Mouse (Mus musculus) midbrain, postnatal 0 days (tissue): ENCODE measurements at regions not wholly inside any gene's neighbourhood (a gene's known extent, or its start where the extent isn't known, plus 50 kb on each side); places are given as distances from the start of the nearest gene placed in this dataset.
"Not testable (repeated sequence)": the region's sequence is repeated elsewhere in the genome, so short reads cannot be mapped to it uniquely, and the experiment has no call there.

ENCODE experiments used
- ATAC-seq: fragments of 200-750 bp; cut with Nextera tagmentation; 2 replicates; pipeline ENCODE4 v1.8.0; 2017; ENCODE audit warnings: moderate number of reproducible peaks, mild to moderate bottlenecking, moderate TSS enrichment, moderate library complexity; ENCODE audit not compliant: low FRiP score
- DNase-seq: peaks from one replicate; pipeline ENCODE4 v3.0.0-alpha.2; 2015; ENCODE audit warnings: low spot score
- H3K27ac ChIP-seq: fragments of 300-500 bp; sonication (generic); 2 replicates; pipeline ENCODE4 v1.5.1; 2014; ENCODE audit warnings: low read depth, mild to moderate bottlenecking, low read length, mixed read lengths
- H3K27me3 ChIP-seq: fragments of 300-500 bp; sonication (generic); 2 replicates; pipeline ENCODE4 v1.6.1; 2014; ENCODE audit warnings: low read length, control low read depth, mixed read lengths; ENCODE audit not compliant: insufficient read depth
- H3K36me3 ChIP-seq: fragments of 300-500 bp; sonication (generic); 2 replicates; pipeline ENCODE4 v1.6.1; 2014; ENCODE audit warnings: low read length, control low read depth, mixed read lengths; ENCODE audit not compliant: insufficient read depth
- H3K4me1 ChIP-seq: fragments of 300-500 bp; sonication (generic); 2 replicates; pipeline ENCODE4 v1.6.1; 2014; ENCODE audit warnings: mild to moderate bottlenecking, control low read depth, antibody characterized with exemption, low read length, mixed read lengths; ENCODE audit not compliant: insufficient read depth
- H3K4me2 ChIP-seq: fragments of 300-500 bp; sonication (generic); 2 replicates; pipeline ENCODE4 v1.6.1; 2014; ENCODE audit warnings: low read depth, mild to moderate bottlenecking, low read length, mixed read lengths; ENCODE audit not compliant: poor library complexity, severe bottlenecking
- H3K4me3 ChIP-seq: fragments of 300-500 bp; sonication (generic); 2 replicates; pipeline ENCODE4 v1.5.1; 2014; ENCODE audit warnings: low read depth, mild to moderate bottlenecking, low read length, moderate library complexity
- H3K9ac ChIP-seq: fragments of 300-500 bp; sonication (generic); replicated peaks from 2 replicates; pipeline ENCODE4 v1.6.1; 2014; ENCODE audit warnings: mild to moderate bottlenecking, low read length, moderate library complexity, mixed read lengths; ENCODE audit not compliant: poor library complexity, severe bottlenecking
- H3K9me3 ChIP-seq: fragments of 300-500 bp; sonication (generic); 2 replicates; pipeline ENCODE4 v1.6.1; 2016; ENCODE audit warnings: low read length, control low read depth
- CTCF ChIP-seq: IDR thresholded peaks from 2 replicates; pipeline ENCODE4 v1.5.1; 2016; ENCODE audit warnings: antibody characterized with exemption, mild to moderate bottlenecking
- WGBS: fragments of 180-500 bp; shearing (Covaris S2); extraction: QIAGEN DNeasy Blood & Tissue Kit; methylation state at CpG from one replicate; pipeline ENCODE4 v1.1.7; 2014; 5-methylcytosine and 5-hydroxymethylcytosine counted together

DNA sequence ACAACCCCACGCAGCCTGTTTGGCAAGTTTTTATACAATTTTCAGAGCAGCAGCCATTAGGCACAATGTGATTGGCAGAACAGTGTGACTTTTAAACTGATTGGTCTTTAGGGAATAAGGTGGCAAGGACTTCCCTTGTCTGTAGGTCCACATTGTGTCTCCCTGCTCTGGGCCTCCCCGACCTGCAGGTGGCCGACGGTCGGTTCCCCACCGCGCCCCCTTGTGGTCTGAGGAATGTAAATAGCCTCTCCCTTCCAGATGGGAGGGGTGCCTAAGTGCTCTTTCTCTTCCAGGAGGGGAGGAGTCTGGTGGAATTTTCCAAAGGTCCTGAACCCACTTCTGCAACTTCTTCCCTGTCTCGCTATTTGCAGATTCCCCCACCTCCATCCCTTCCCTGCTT lies 52.5 kb upstream of the Prr5 start:
- H3K27me3 ChIP-seq: not testable (repeated sequence)

DNA sequence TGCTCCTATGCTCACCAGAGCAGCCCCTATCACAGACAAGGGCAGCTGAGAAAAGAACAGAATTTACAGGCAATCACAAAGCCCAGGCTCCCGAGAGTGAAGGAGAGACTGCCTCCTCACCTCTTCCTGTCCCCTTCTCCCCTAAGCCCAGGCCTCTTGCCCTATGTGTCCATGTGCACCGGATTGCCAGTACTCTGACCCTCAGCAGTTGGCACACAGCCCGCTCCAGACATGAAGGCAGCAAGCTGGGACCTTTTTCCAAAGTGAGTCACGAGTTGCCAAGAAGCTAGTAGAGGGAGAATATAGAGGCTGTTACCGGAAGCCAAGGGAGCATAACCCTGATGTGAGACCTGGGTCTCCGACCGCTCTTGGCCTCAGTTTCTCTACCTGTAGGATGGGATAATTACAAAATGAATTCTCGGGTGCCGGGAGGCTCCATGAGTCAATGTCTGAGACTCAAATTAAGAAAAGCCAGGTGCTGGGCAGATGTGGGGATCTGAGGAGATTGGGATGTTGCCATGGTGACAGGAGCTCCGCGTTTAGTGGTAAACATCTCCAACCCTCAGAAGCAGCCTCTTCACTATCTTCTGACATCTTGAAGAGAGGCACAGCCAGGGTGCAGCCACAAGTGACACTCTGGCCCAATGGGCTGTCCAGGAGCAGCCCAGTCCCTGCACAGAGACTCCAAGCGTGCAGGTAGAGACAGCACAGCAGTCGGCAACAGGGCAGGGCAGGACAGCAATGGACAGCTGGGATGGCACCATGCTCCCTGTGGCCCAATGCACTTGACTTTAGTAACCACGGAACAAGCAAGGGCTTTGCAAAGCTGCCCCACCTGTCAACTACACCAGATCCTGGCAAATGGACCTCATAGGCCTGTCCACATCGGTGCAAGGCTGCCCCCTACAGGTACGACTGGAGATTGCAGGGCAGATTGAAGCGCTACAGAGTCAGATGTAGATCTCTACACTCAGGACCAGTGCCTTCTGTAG lies 55.6 kb upstream of the Prr5 start:
- TF ChIP-seq CTCF: peak; percentile 99
- Histone ChIP-seq H3K4me3 (no peak overlapping the region), H3K4me1 (peaks cover 4% of the 10 kb centered on the region), H3K27me3 (no peaks in the 10 kb centered on the region), H3K9ac (no peak overlapping the region), H3K9me3 (no peaks in the 10 kb centered on the region), H3K36me3 (no peaks in the 10 kb centered on the region), H3K27ac (no peak overlapping the region), H3K4me2 (no peak overlapping the region)
- ATAC-seq: peak; percentile 57
- peak; percentile 93 for DNase-seq
- WGBS: 48% methylated on average over 17 of the region's 17 CpGs

More for the DNA sequence above, 52.5 kb upstream of the Prr5 start:
- not testable (repeated sequence) for H3K4me1 ChIP-seq, H3K9ac ChIP-seq, H3K36me3 ChIP-seq, H3K4me2 ChIP-seq, H3K4me3 ChIP-seq, ATAC-seq, H3K27ac ChIP-seq, H3K9me3 ChIP-seq
- peak; percentile 80 for TF ChIP-seq CTCF
- DNase-seq: peak; percentile 62
- 11% methylated on average over 8 of the region's 8 CpGs for WGBS

DNA sequence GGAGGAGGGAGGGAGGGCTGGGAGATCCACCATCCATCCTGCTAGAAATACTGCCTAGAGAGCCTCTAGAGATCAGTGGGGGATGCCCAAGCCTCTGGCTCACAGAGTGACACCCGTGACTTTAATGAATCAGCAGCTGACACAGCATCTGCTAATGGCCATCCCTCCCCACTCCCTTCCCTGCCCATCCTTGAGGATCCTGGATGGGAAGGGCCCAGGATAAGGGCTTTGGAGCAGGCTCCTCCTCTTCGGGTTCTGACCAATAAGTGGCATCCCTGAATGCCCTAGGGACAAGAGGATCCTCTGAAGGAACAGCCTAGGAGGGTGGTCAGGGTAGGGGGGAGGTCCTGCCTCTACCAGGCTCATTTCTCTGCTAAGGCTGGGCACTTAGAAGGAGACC lies 55.3 kb upstream of the Rtl6 start:
- Histone ChIP-seq H3K27me3 (no peaks in the 10 kb centered on the region), H3K4me2 (no peak overlapping the region), H3K27ac (no peak overlapping the region), H3K9me3 (no peaks in the 10 kb centered on the region), H3K36me3 (no peaks in the 10 kb centered on the region), H3K9ac (no peak overlapping the region), H3K4me3 (no peak overlapping the region), H3K4me1 (peaks cover 4% of the 10 kb centered on the region)
- no peak for TF ChIP-seq CTCF
- 33% methylated on average over 2 of the region's 2 CpGs for WGBS
- DNase-seq (no peak), ATAC-seq (0 out of 2 replicates have a peak, but pooled peaks have one; percentile 8)

DNA sequence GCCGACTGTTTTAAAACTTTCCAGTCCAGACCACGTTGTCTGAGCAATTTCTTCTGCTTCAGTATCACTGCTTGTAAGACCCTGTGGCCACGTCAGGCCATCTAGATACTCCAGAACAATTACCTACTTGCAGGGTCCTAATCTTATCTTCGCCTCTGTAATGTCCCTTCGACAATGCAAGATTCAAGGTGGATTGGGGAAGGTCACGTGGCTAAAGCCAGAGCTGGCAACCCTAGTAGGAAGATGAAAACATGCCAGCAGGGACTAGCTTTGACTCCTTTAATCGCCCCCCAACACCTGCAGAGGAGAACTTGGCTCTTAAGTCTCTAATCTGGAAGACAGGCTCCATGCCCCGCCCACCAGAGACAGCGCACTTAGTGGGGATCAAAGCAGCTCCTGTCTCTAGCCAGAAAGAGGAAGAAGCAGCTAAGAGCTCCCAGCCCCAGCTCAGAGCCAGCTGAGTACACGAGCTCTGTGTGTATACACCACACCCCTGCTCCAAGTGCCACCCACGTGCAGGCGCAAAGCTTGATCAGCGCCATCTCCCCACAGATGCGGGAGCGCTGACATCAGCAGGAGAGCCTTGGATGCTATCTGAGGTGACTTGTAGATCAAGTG lies 52.3 kb upstream of the Rtl6 start:
- DNase-seq (no peak), ATAC-seq (no peak)
- H3K9me3 ChIP-seq: no peaks in the 10 kb centered on the region
- H3K4me3 ChIP-seq: no peak overlapping the region
- peaks cover 4% of the 10 kb centered on the region for H3K4me1 ChIP-seq
- no peaks in the 10 kb centered on the region for H3K27me3 ChIP-seq
- H3K36me3 ChIP-seq: no peaks in the 10 kb centered on the region
- no peak overlapping the region for H3K9ac ChIP-seq
- TF ChIP-seq CTCF: no peak
- no peak overlapping the region for H3K4me2 ChIP-seq
- no peak overlapping the region for H3K27ac ChIP-seq
- WGBS: 62% methylated on average over 15 of the region's 15 CpGs

DNA sequence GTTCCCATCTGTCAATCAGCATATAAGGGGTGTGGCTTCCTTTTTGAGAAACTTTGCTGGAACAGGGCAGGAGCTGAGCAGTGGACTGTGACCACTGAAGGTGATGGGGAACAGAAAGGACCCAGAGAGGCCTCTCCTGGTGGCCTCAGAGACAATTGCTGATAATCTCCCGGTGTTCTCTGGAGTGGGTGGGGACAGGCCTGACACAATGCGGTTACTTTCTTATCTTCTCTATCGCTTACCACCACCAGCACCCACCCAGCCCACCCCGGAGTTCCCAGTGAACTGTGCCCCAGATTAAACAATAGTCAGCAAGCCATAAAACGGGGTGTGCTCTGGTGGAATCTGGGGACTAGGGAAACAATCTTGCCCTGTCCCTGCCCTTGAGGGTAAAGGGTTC lies 51.4 kb upstream of the Rtl6 start:
- peaks cover 4% of the 10 kb centered on the region for H3K4me1 ChIP-seq
- WGBS: 85% methylated on average over 5 of the region's 5 CpGs
- TF ChIP-seq CTCF: no peak

More for the DNA sequence above, 51.4 kb upstream of the Rtl6 start:
- DNase-seq (no peak), ATAC-seq (no peak)
- Histone ChIP-seq H3K27ac (no peak overlapping the region), H3K36me3 (no peaks in the 10 kb centered on the region), H3K4me3 (no peak overlapping the region), H3K9ac (no peak overlapping the region), H3K4me2 (no peak overlapping the region), H3K9me3 (no peaks in the 10 kb centered on the region), H3K27me3 (no peaks in the 10 kb centered on the region)
